Mouse (Mus musculus) Patski (cell line): ENCODE results near the gene Dcaf11. TPM values are rescaled to one million over a fixed set of nuclear protein-coding genes. Genes with fewer than 3 reads are reported as not detected.

ENCODE experiments used
- ATAC-seq: fragments of 100-300 bp; one replicate; pipeline ENCODE4 v1.8.0; 2021
- CTCF ChIA-PET: fragments of 350-600 bp; sonication (Branson Sonifier 250); formaldehyde crosslinking; loops from one replicate; lab custom pipeline; 2022; ENCODE audit warnings: inconsistent platforms; lab: Charles Lee
- POLR2A ChIA-PET: fragments of 350-600 bp; sonication (Branson Sonifier 250); formaldehyde crosslinking; loops from one replicate; lab custom pipeline; 2022; ENCODE audit warnings: antibody characterized with exemption, inconsistent platforms; lab: Charles Lee
- DNase-seq: peaks from one replicate; pipeline ENCODE4 v3.0.0-alpha.2; 2011; ENCODE audit warnings: low read depth, low spot score
- H3K27me3 ChIP-seq: fragments of 371-371 bp; one replicate; pipeline ENCODE4 v1.5.1; 2021
- CTCF ChIP-seq: fragments of 100-300 bp; IDR thresholded peaks from one replicate; pipeline ENCODE4 v1.5.1; 2021
- in situ Hi-C: fragments of 300-500 bp; cut with MboI; formaldehyde crosslinking; loops from 3 replicates; pipeline ENCODE4 v1.11.1; 2018; ENCODE audit warnings: low pct_unique_long_range_greater_than_20kb, mixed read lengths
- polyA plus RNA-seq: library from polyadenylated mRNA; unstranded; gene quantifications from one replicate; pipeline ENCODE4 v1.2.3, GENCODE M21; 2021

Gene Dcaf11
- polyA plus RNA-seq, 1 experiment from 2014 or later = 71.7 TPM

DNA sequence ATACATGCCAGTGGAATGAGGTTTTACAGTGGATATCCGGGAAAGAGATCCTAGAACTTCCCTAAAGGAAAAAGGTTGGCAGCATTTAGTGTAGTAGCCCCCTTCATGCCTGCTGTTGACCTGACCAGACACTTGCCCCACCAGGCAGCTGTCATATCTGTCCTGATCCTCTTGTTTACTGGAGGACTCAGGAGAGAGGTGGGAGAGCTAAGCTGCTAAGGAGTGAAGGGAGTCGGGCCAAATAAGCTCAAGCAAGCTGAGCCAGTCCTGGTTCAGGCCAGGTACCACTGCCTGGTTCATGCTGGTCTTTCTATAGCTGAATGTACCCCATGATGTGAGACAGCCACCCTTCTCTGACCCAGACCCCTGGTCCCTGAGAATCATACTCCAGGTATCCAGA, 33.1 kb upstream of the Dcaf11 start:
- no peak for TF ChIP-seq CTCF
- DNase-seq = no peak
- POLR2A ChIA-PET = no interaction called here
- CTCF ChIA-PET = interaction anchor here (1.6 kb wide), 1 partner anchor 11 kb away, joined by 6 read pairs; no protein-coding TSS in a partner anchor
- in situ Hi-C loops = no loop called here
- peaks cover 47% of the 10 kb centered on the region for H3K27me3 ChIP-seq
- ATAC-seq = no peak

DNA sequence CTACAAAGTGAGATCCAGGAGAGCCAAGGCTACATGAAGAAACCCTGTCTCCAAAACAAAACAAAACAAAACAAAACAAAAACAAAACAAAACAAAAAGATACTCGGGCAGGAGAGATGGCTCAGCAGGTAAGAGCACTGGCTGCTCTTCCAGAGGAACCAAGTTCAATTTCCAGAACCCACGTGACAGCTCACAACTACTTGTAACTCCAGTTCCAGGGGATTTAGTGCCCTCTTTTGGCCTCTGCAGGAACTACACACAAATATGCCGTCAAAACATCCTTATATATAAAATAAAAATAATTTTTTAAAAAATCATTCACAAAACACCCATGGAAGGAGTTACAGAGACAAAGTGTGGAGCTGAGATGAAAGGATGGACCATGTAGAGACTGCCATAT, 31.9 kb upstream of the Dcaf11 start:
- POLR2A ChIA-PET = interaction anchor here (1.1 kb wide), 1 partner anchor 12 kb away, joined by 3 read pairs; no protein-coding TSS in a partner anchor
- TF ChIP-seq CTCF = peak; percentile 66
- in situ Hi-C loops = no loop called here
- H3K27me3 ChIP-seq = peaks cover 46% of the 10 kb centered on the region
- ATAC-seq (no peak), DNase-seq (no peak)
- CTCF ChIA-PET = interaction anchor here (0.6 to 1.7 kb wide), 5 partner anchors 9 to 49 kb away, joined by 3 to 6 read pairs (median 4); partner anchors contain the start of gene Dhrs4

DNA sequence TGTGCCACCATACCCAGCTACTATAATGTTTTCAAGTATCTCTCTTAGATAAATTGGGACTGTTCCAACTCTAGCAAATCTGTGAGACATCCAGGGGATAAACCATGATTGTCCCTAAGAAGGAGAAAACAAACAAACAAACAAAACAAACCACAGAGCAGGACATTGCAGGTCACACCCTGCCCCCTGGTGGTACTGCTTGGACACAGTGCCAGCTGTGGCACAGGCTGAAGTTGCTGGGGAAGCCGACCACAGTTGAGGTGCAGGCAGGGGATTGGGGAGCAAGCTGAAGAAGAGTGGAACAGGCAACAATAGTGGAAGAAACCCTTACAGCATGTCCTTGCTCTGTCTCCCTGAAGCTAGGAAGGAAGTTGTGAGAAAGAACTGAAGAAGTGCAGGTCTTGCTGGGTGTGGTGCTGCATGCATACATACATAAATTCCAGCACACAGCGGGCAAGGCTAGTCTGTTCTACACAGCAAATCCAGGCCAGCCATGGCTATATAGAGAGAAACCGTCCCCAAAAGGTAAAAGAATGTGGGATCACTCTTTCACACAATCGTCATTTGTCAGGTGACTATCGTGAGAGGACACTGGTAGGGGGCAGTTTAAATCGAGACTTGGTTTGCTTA, 23.6 kb upstream of the Dcaf11 start:
- in situ Hi-C loops = loop anchor here (10.0 kb wide), 1 partner anchor 411 kb away; no protein-coding TSS in a partner anchor
- DNase-seq (no peak), ATAC-seq (no peak)
- ChIA-PET CTCF (interaction anchor here (1.1 to 1.7 kb wide), 5 partner anchors 11 to 39 kb away, joined by 3 to 8 read pairs (median 4); no protein-coding TSS in a partner anchor), POLR2A (interaction anchor here (0.5 kb wide), 1 partner anchor 14 kb away, joined by 5 read pairs; no protein-coding TSS in a partner anchor)
- peaks cover 21% of the 10 kb centered on the region for H3K27me3 ChIP-seq
- TF ChIP-seq CTCF = no peak

DNA sequence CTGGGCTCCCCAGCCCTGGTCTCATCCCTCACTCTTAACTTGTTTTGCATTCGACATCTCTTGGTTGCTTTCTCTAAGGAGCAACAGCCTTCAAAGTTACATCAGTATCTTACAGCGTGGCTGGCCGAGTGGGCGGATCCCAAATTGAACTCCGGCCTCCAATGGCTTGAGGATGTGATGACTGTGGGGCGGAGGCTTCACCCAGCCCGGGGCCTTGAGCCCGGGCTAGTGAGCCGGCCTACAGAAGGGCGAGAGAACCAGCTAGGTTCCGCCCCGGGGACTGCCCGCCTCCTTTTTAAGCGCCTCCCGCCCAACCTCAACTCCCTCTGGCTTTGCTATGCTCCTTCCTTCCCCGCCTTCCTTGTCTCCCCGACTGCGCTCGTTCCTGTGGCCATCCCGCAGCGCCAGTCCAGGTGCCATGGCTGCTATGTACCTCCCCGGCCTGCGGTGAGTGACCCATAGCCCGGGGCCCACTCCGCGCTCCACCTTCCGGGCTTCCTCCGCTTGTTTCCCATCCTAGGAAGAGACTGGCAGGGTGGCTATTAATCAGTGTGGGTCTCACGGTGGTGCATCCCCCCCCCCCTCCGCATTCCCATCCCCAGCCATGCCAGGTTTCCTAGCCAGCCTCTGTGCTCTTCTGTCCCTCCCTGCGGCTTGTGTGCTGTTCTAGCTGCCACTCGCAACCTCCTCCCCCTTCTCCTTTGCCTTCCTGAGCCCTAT, 19.6 kb upstream of the Dcaf11 start, which contains the start of gene Pck2:
TSS of gene Pck2 (plus strand) at position 200 of the 720 bp plus-strand sequence.
- POLR2A ChIA-PET = interaction anchor here (0.9 to 1.4 kb wide), 2 partner anchors 17 to 56 kb away, joined by 5 to 6 read pairs; no protein-coding TSS in a partner anchor
- CTCF ChIA-PET = interaction anchor here (1.1 to 1.7 kb wide), 2 partner anchors 43 kb away, joined by 5 read pairs; no protein-coding TSS in a partner anchor
- DNase-seq (no peak), ATAC-seq (peak; percentile 97)
- no peak for TF ChIP-seq CTCF
- in situ Hi-C loops = no loop called here
- no peaks in the 10 kb centered on the region for H3K27me3 ChIP-seq

DNA sequence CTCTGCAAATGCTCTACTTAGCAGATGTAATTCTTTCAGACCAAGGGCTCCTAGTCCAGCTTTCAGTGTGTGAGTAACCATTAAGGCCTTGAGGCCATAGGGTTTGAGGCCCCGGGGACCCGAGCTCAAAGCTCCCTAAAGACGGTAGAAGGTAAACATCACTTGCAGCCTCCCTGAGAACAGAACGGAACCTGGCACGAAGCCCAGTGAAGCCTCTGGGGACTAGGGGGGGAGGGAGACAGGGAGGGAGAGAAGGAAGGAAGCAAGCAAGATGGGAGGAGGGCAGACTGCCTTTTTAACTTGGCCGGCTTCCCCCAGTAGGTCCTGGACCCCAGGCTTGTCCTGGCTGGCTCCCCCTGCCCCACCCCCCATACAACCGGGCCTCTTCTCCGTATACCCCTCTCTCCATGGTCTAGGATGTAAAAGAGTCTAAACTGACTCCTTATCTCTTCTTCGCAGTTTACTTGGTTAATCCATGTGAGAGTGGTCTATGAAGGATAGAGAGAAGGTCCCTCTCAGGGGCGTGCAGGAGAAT, 19.0 kb upstream of the Dcaf11 start:
- in situ Hi-C loops = no loop called here
- no peaks in the 10 kb centered on the region for H3K27me3 ChIP-seq
- ChIA-PET POLR2A (interaction anchor here (0.9 to 1.4 kb wide), 2 partner anchors 17 to 55 kb away, joined by 5 to 6 read pairs; no protein-coding TSS in a partner anchor), CTCF (interaction anchor here (1.7 kb wide), 1 partner anchor 43 kb away, joined by 5 read pairs; no protein-coding TSS in a partner anchor)
- no peak for TF ChIP-seq CTCF
- ATAC-seq (peak; percentile 4), DNase-seq (peak; percentile 75)

DNA sequence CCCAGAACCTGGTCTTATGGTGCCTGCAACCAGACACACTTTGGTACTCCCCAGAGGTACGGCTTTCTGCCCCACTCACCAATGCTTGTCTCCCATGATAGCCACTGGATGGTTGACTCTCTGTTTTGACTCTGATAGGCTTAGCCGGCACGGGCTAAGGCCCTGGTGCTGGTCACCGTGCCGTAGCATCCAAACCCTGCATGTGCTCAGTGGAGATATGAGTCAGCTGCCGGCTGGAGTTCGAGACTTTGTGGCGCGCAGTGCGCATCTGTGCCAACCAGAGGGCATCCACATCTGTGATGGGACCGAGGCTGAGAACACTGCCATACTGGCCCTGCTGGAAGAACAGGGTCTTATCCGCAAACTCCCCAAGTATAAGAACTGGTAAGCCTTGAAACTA, 17.5 kb upstream of the Dcaf11 start:
- H3K27me3 ChIP-seq = no peaks in the 10 kb centered on the region
- no peak for TF ChIP-seq CTCF
- CTCF ChIA-PET = interaction anchor here (1.1 kb wide), 1 partner anchor 18 kb away, joined by 3 read pairs; the partner anchor contains the start of gene A730061H03Rik
- DNase-seq = no peak
- POLR2A ChIA-PET = interaction anchor here (0.5 kb wide), 1 partner anchor 18 kb away, joined by 3 read pairs; no protein-coding TSS in a partner anchor
- ATAC-seq = no peak
- in situ Hi-C loops = no loop called here

DNA sequence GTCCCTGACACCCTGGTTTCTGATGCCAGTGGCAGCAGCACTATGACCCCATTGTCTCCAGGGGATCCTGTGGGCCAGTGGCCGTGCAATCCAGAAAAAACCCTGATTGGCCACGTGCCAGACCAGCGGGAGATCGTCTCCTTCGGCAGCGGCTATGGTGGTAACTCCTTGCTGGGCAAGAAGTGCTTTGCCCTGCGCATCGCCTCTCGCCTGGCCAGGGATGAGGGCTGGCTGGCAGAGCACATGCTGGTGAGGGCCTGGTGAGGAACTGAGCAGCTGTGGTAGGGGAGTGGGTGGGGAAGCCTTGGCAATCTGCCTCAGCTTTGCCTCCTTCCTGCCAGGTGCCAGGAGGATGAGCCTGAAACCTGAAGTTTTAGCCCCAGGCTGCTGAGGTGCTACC, 15.5 kb upstream of the Dcaf11 start:
- in situ Hi-C loops = no loop called here
- ChIA-PET CTCF (no interaction called here), POLR2A (interaction anchor here (1.0 to 1.1 kb wide), 2 partner anchors 16 to 47 kb away, joined by 3 to 4 read pairs; partner anchors contain the start of gene A730061H03Rik)
- ATAC-seq (no peak), DNase-seq (no peak)
- TF ChIP-seq CTCF = no peak
- H3K27me3 ChIP-seq = no peaks in the 10 kb centered on the region

DNA sequence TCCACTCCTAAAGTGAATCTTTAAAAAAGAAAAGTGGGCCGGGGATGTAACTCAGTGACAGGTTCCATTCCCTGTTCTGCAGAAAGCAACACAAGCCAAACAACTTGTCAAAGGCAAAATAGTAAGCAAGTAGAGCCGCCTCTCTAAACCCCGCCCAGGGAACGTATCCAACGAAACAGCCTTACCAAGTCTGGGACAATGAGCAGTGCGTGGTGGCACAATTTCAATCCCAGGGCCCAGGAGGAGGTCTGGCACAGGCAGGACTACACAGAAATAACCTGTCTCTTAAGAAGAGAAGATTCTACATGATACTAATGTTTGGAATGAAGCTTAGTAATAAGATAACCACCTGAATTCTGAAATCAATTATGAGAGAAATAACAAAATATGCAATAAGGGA, 9.6 kb upstream of the Dcaf11 start:
- no peak for DNase-seq
- in situ Hi-C loops = loop anchor here (10.0 kb wide), 1 partner anchor 55 kb away; the partner anchor contains the start of gene Carmil3
- CTCF ChIA-PET = interaction anchor here (1.6 kb wide), 1 partner anchor 402 kb away, joined by 3 read pairs; no protein-coding TSS in a partner anchor
- POLR2A ChIA-PET = interaction anchor here (0.6 kb wide), 1 partner anchor 13 kb away, joined by 5 read pairs; no protein-coding TSS in a partner anchor
- no peak for TF ChIP-seq CTCF
- H3K27me3 ChIP-seq = no peaks in the 10 kb centered on the region
- no peak for ATAC-seq

DNA sequence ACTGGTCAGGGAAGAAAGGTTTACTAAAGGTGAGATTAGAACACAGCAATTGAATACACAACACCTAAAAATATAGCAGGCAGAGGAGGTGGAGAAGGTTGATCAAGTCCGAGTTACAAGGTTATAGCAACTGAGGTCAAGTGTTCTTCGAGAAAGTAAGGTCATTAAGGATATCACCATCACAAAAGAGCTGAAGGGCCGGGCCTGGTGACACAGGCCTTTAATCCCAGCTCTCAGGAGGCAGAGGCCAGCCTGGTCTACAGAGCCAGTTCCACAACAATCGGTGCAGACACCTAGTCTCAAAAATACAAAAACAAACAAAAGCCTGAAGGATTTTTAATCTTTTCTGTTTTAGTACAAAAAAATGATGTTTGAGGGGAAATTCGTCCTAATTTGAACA, 8.5 kb upstream of the Dcaf11 start:
- ChIA-PET CTCF (no interaction called here), POLR2A (no interaction called here)
- in situ Hi-C loops = loop anchor here (10.0 kb wide), 1 partner anchor 57 kb away; the partner anchor contains the start of gene Carmil3
- TF ChIP-seq CTCF = no peak
- DNase-seq (no peak), ATAC-seq (no peak)
- H3K27me3 ChIP-seq = no peaks in the 10 kb centered on the region

DNA sequence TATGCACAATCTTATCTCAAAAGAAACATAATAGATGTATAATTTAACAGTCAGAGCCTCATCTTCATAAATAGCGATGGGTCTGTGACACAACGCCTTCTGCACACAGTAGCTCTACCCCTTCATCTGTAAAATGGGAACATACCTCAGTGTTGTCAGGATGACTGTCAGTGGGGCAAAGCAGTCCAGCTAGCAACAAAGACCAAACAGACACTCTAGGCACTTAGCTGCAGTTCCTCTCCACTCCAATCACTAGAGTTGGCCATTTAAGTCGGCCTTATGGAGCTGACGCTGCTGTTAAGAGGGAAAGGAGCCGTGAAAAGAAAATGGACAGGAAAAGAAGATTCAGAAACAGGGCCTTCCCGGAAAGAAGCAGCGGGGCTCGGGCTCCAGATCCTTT, 8.0 kb upstream of the Dcaf11 start:
- no peak for TF ChIP-seq CTCF
- CTCF ChIA-PET = no interaction called here
- POLR2A ChIA-PET = no interaction called here
- ATAC-seq = no peak
- DNase-seq = no peak
- in situ Hi-C loops = loop anchor here (10.0 kb wide), 1 partner anchor 57 kb away; the partner anchor contains the start of gene Carmil3
- no peaks in the 10 kb centered on the region for H3K27me3 ChIP-seq
